23 mouse cellular contexts compared by ENCODE assay signal in genomic region chrX:101874147-101874546, GRCm38 (mm10). TPM values are rescaled to one million over a fixed set of nuclear protein-coding genes. Genes with fewer than 3 reads are reported as not detected.
A peak's percentile ranks its signal among the peaks of the same experiment; 100 is the strongest.
DNase-seq lines count a peak whose midpoint lies in the region; ATAC-seq and TF ChIP-seq lines count a peak whose summit lies in the region.
"Had no signal": no experiment of that assay in that cellular context is flagged by ENCODE, and none has a peak within 500 bp of the region (broad histone marks: within the 10 kb centered on the region; RNA-seq: fewer than 3 reads in every experiment).

No protein-coding gene starts in this region.

- TF ChIP-seq POLR2A in MEL (IDR thresholded peaks at IDR 0.05; ENCODE audit: control insufficient read depth in 1 of 2, insufficient read depth in 1 of 2, low read depth in 1 of 2, low read length in 2 of 2, poor library complexity in 1 of 2): no peak

- peaks cover 17% of the 10 kb centered on the region for H3K4me1 ChIP-seq in heart, embryonic 11.5 days (ENCODE audit: control insufficient read depth, insufficient read depth, low read length)
- peaks cover 6% of the 10 kb centered on the region; the same call in 1 of the 2 replicates for H3K4me1 ChIP-seq in kidney, embryonic 14.5 days (ENCODE audit: control insufficient read depth, insufficient read depth, low read length)
- peaks cover 0 to 5% of the 10 kb centered on the region in 2 experiments; a peak in 1 of 4 replicates for H3K4me1 ChIP-seq in MEL (ENCODE audit: control insufficient read depth in 1 of 2, insufficient read depth in 2 of 2, low read length in 2 of 2)
- H3K4me1 ChIP-seq in liver, embryonic 12.5 days: peaks cover 7% of the 10 kb centered on the region; the same call in 1 of the 2 replicates
- H3K4me1 ChIP-seq in hindbrain, embryonic 11.5 days (replicated peaks; ENCODE audit: control insufficient read depth, insufficient read depth, low read length): no peaks in the 10 kb centered on the region
- H3K4me1 ChIP-seq: forebrain, embryonic 15.5 days; midbrain, embryonic 12.5 days; neural tube, embryonic 15.5 days had no signal

- TF ChIP-seq EP300 in MEL (IDR thresholded peaks at IDR 0.05; ENCODE audit: low read depth in 1 of 2, low read length in 2 of 2): peak in 1 of 2 experiments; percentile 37; a peak in 1 of 4 replicates

- H3K9me3 ChIP-seq in heart, embryonic 11.5 days (replicated peaks; ENCODE audit: control insufficient read depth, low read length): no peaks in the 10 kb centered on the region
- H3K9me3 ChIP-seq in kidney, embryonic 14.5 days (ENCODE audit: control insufficient read depth, low read length): no peaks in the 10 kb centered on the region
- H3K9me3 ChIP-seq in MEL (replicated peaks; ENCODE audit: insufficient read depth, low read length): no peaks in the 10 kb centered on the region
- H3K9me3 ChIP-seq in liver, embryonic 12.5 days (replicated peaks): no peaks in the 10 kb centered on the region
- H3K9me3 ChIP-seq in hindbrain, embryonic 11.5 days (ENCODE audit: control insufficient read depth, low read length): no peaks in the 10 kb centered on the region
- H3K9me3 ChIP-seq: embryonic facial prominence, embryonic 10.5 days; forebrain, embryonic 15.5 days; G1E; limb, embryonic 13.5 days; midbrain, embryonic 12.5 days; neural tube, embryonic 15.5 days had no signal

- no peak overlapping the region for H3K4me3 ChIP-seq in heart, embryonic 11.5 days (ENCODE audit: low read depth, low read length)
- no peak overlapping the region for H3K4me3 ChIP-seq in kidney, embryonic 14.5 days (ENCODE audit: low read length)
- H3K4me3 ChIP-seq in MEL (ENCODE audit: control insufficient read depth in 1 of 2, insufficient read depth in 1 of 2, low read depth in 2 of 2, low read length in 2 of 2): no peak overlapping the region
- no peak overlapping the region for H3K4me3 ChIP-seq in liver, embryonic 12.5 days
- no peak overlapping the region for H3K4me3 ChIP-seq in hindbrain, embryonic 11.5 days (ENCODE audit: low read depth, low read length)
- H3K4me3 ChIP-seq: embryonic facial prominence, embryonic 10.5 days; erythroblast, embryonic 14.5 days; forebrain, embryonic 15.5 days; limb, embryonic 13.5 days; midbrain, embryonic 12.5 days; myocyte; neural tube, embryonic 15.5 days had no signal

- no peaks in the 10 kb centered on the region for H3K36me3 ChIP-seq in heart, embryonic 11.5 days (ENCODE audit: control insufficient read depth, insufficient read depth, low read length)
- H3K36me3 ChIP-seq in kidney, embryonic 14.5 days (ENCODE audit: control insufficient read depth, insufficient read depth, low read length): no peaks in the 10 kb centered on the region
- H3K36me3 ChIP-seq in MEL (ENCODE audit: control insufficient read depth in 1 of 2, insufficient read depth in 2 of 2, low read length in 2 of 2): no peaks in the 10 kb centered on the region
- H3K36me3 ChIP-seq in liver, embryonic 12.5 days: no peaks in the 10 kb centered on the region
- no peaks in the 10 kb centered on the region for H3K36me3 ChIP-seq in hindbrain, embryonic 11.5 days (ENCODE audit: control insufficient read depth, insufficient read depth, low read length)
- H3K36me3 ChIP-seq: embryonic facial prominence, embryonic 10.5 days; forebrain, embryonic 15.5 days; G1E; limb, embryonic 13.5 days; midbrain, embryonic 12.5 days; neural tube, embryonic 15.5 days had no signal

- H3K9ac ChIP-seq in heart, embryonic 11.5 days (ENCODE audit: low read depth, low read length): no peak overlapping the region
- H3K9ac ChIP-seq in kidney, embryonic 14.5 days (ENCODE audit: low read depth, low read length): no peak overlapping the region
- no peak overlapping the region for H3K9ac ChIP-seq in MEL (ENCODE audit: control insufficient read depth, low read depth, low read length, poor library complexity, severe bottlenecking)
- H3K9ac ChIP-seq in liver, embryonic 12.5 days: no peak overlapping the region
- H3K9ac ChIP-seq in hindbrain, embryonic 11.5 days (ENCODE audit: low read depth, low read length): no peak overlapping the region
- H3K9ac ChIP-seq: forebrain, embryonic 15.5 days; limb, embryonic 13.5 days; midbrain, embryonic 12.5 days; neural tube, embryonic 15.5 days had no signal

- peak overlapping the region; percentile 8 for H3K4me2 ChIP-seq in heart, embryonic 11.5 days
- H3K4me2 ChIP-seq in kidney, embryonic 14.5 days (replicated peaks; ENCODE audit: low read depth, low read length): no peak overlapping the region
- H3K4me2 ChIP-seq in liver, embryonic 12.5 days: no peak overlapping the region
- H3K4me2 ChIP-seq in hindbrain, embryonic 11.5 days (replicated peaks; ENCODE audit: low read depth, low read length): no peak overlapping the region
- H3K4me2 ChIP-seq: forebrain, embryonic 15.5 days; limb, embryonic 13.5 days; midbrain, embryonic 12.5 days; neural tube, embryonic 15.5 days had no signal

- TF ChIP-seq CTCF in MEL (IDR thresholded peaks at IDR 0.05 in 2 of 3, conservative IDR thresholded peaks at IDR 0.05 in 1 of 3; ENCODE audit: control insufficient read depth in 1 of 3, insufficient read depth in 1 of 3, low read depth in 2 of 3, low read length in 3 of 3, poor library complexity in 1 of 3, severe bottlenecking in 1 of 3): no peak

- DNase-seq in heart, postnatal 10 days: no peak
- no peak for DNase-seq in kidney, postnatal 14 days
- peak; percentile 34 for DNase-seq in MEL (ENCODE audit: low read depth, low spot score)
- DNase-seq in hindbrain, embryonic 11.5 days (ENCODE audit: low spot score): no peak
- DNase-seq in left cerebral cortex, postnatal 4 days: no peak
- DNase-seq: adrenal gland, adult 8-10 months; cerebellum, adult 11-12 months; cerebellum, postnatal 25 days; gastrocnemius, postnatal 36 days; kidney, postnatal 10 days; lung, postnatal 4 days had no signal

- peaks cover 11% of the 10 kb centered on the region for H3K27me3 ChIP-seq in heart, embryonic 11.5 days (ENCODE audit: control insufficient read depth, insufficient read depth, low read length)
- H3K27me3 ChIP-seq in kidney, embryonic 14.5 days (ENCODE audit: control insufficient read depth, insufficient read depth, low read length): peaks cover 3% of the 10 kb centered on the region; the same call in 1 of the 2 replicates
- peaks cover 0 to 1% of the 10 kb centered on the region in 2 experiments; a peak in 1 of 4 replicates for H3K27me3 ChIP-seq in MEL (ENCODE audit: control insufficient read depth in 1 of 2, insufficient read depth in 2 of 2, low read length in 2 of 2)
- H3K27me3 ChIP-seq in liver, embryonic 12.5 days (replicated peaks): peaks cover 40% of the 10 kb centered on the region
- H3K27me3 ChIP-seq in hindbrain, embryonic 11.5 days (ENCODE audit: control insufficient read depth, insufficient read depth, low read length): no peaks in the 10 kb centered on the region
- H3K27me3 ChIP-seq: forebrain, embryonic 15.5 days had no signal

- no peaks in the 10 kb centered on the region for H3K79me2 ChIP-seq in MEL (ENCODE audit: control insufficient read depth, insufficient read depth, low read length, poor library complexity)

- WGBS in heart, embryonic 11.5 days (ENCODE audit: insufficient replicate concordance): 47% methylated on average over 3 of the region's 3 CpGs
- 51% methylated on average over 3 of the region's 3 CpGs for WGBS in kidney, embryonic 14.5 days
- 29% methylated on average over 3 of the region's 3 CpGs for WGBS in liver, embryonic 12.5 days (ENCODE audit: insufficient replicate concordance)
- 84% methylated on average over 3 of the region's 3 CpGs for WGBS in hindbrain, embryonic 11.5 days

- peak overlapping the region; percentile 50 for H3K27ac ChIP-seq in heart, embryonic 11.5 days (ENCODE audit: low read depth, low read length)
- peak overlapping the region; percentile 51; the same call in 1 of the 2 replicates for H3K27ac ChIP-seq in kidney, embryonic 14.5 days (ENCODE audit: low read depth, low read length)
- H3K27ac ChIP-seq in MEL (ENCODE audit: control insufficient read depth, low read depth, low read length): no peak overlapping the region
- H3K27ac ChIP-seq in liver, embryonic 12.5 days: no peak overlapping the region
- H3K27ac ChIP-seq in hindbrain, embryonic 11.5 days (ENCODE audit: low read depth, low read length): no peak overlapping the region
- H3K27ac ChIP-seq: embryonic facial prominence, embryonic 10.5 days; forebrain, embryonic 15.5 days; limb, embryonic 13.5 days; midbrain, embryonic 12.5 days; neural tube, embryonic 15.5 days had no signal

- no peak for ATAC-seq in heart, embryonic 11.5 days (replicated peaks; ENCODE audit: insufficient number of reproducible peaks, low FRiP score, low TSS enrichment)
- ATAC-seq in kidney, embryonic 14.5 days (ENCODE audit: low FRiP score, low TSS enrichment): no peak
- ATAC-seq in liver, embryonic 12.5 days: peak; percentile 59
- no peak for ATAC-seq in hindbrain, embryonic 11.5 days (ENCODE audit: low FRiP score)
- ATAC-seq: CD4-positive, CD25-positive, alpha-beta regulatory T cell, adult 4 months; forebrain, embryonic 15.5 days had no signal

- no peak for TF ChIP-seq RAD21 in MEL (IDR thresholded peaks at IDR 0.05; ENCODE audit: low read depth, low read length)

- intact Hi-C loops in heart, postnatal 10 days (cut with DNase I): no loop called here
- intact Hi-C loops in left cerebral cortex, postnatal 4 days (cut with DNase I): no loop called here

TF ChIP-seq in MEL, 35 proteins besides CTCF, POLR2A, EP300 and RAD21:
- TF ChIP-seq ZMIZ1 (IDR thresholded peaks at IDR 0.05; ENCODE audit: low read depth, low read length) (no peak), NRF1 (IDR thresholded peaks at IDR 0.05; ENCODE audit: insufficient read depth, low read depth, low read length, poor library complexity, severe bottlenecking) (no peak), MYB (IDR thresholded peaks at IDR 0.05; ENCODE audit: low read depth, low read length) (no peak), ETS1 (IDR thresholded peaks at IDR 0.05; ENCODE audit: low read depth, low read length) (0 out of 2 replicates have a peak, but pooled peaks have one; percentile 25), TAL1 (IDR thresholded peaks at IDR 0.05; ENCODE audit: low read length) (peak; percentile 17; the same call in 1 of the 2 replicates), UBTF (IDR thresholded peaks at IDR 0.05; ENCODE audit: borderline replicate concordance, insufficient read depth, low read depth, low read length) (no peak), GATA1 (IDR thresholded peaks at IDR 0.05; ENCODE audit: low read depth, low read length) (peak; percentile 47)

RNA-seq across cellular contexts. Expression of gene Nhsl2, which starts 25.0 kb away (rescaled TPM):
- 17.2 and 20.3 TPM in 2 replicates for polyA plus RNA-seq in heart, embryonic 11.5 days (2014; fragmentation: Nextera tagmentation; extraction: Ambion mirVana)
- total RNA-seq in heart, postnatal 10 days (2021): 1 to 10 TPM; 7.5 to 9.9 TPM
- 9.0 and 16.5 TPM in 2 replicates for polyA plus RNA-seq in kidney, embryonic 14.5 days (2014; fragmentation: Nextera tagmentation; extraction: Ambion mirVana)
- 0.03 and 0.23 TPM in 2 replicates for total RNA-seq in MEL (2012; rRNA removed)
- under 1 TPM in 1 of 2 experiments, not detected in 1; 0.01 TPM for polyA plus RNA-seq in MEL (2012; ENCODE audit: insufficient read depth in 1 of 2, insufficient read length in 2 of 2, low read depth in 1 of 2, low replicate concordance in 2 of 2, missing spikeins in 1 of 2)
- 2.4 and 4.4 TPM in 2 replicates for polyA plus RNA-seq in liver, embryonic 12.5 days (2016; fragmentation: Nextera tagmentation; extraction: Ambion mirVana)
- polyA plus RNA-seq in hindbrain, embryonic 11.5 days (2014; fragmentation: Nextera tagmentation; extraction: Ambion mirVana): 9.7 and 11.8 TPM in 2 replicates
- 10 to 100 TPM in 1 of 2 experiments, 1 to 10 TPM in 1; 9.8 to 11.3 TPM for total RNA-seq in left cerebral cortex, postnatal 4 days (2021)
- polyA plus RNA-seq: erythroblast, embryonic 14.5 days had no signal

Comparison
In these comparisons a context has a peak if more than half of its experiments do, and no peak if none do; other contexts are left out.
1. H3K27ac ChIP-seq: peak in heart, embryonic 11.5 days (single experiment) and kidney, embryonic 14.5 days (single experiment); none in MEL (single experiment), liver, embryonic 12.5 days (single experiment) and hindbrain, embryonic 11.5 days (single experiment).